Mouse (Mus musculus) heart, adult 9 months (tissue): ENCODE measurements around the gene Elavl4.

ENCODE experiments used
- DNase-seq, 2 experiments: peaks; one replicate each; pipeline ENCODE4 v3.0.0; 2022; ENCODE audit warnings: low spot score in 2 of 2

The Elavl4 gene

DNA sequence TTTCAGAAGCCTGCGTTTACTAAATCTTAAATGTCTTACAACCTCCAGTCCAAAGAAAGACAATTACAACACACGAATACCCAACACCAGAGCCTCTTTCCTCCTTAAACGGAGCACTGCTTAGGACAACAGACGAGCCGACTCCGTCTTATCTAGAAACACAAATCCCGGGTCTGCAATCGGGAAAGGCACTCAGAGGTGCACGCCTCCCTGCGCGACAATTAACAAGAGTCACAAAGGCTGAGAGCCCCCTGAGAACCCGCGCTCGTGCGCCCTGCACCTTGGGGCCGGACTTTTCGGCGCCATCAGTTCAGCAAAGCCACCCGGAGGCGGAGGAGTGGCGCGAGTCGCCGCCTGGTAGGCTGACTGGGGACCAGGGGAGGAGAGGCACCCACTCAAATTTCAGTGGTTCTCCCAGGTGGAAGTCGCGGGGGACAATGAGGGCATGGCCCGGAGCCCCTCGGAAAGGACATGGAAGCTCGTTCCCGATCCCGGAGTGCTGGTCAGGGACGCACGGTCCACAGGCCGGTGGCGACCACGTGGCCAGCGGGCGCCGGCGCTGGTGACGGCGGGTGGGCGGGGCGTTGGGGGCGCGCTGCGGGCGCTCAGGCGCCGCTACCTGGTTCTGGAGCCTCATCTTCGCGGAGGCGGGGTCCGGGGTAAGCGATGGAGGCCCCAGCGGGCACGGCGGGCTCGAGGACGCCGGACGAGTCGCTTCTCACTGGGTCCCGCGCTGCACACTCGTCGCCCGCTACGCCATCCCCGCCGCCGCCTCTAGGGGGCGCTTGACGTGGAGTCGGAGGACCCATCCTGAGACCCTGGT lies at the start of gene Elavl4:
Gene Elavl4 (minus strand): TSS at position 732 of the 823 bp plus-strand sequence.
- DNase-seq, result peak; percentile 1 to 7

DNA sequence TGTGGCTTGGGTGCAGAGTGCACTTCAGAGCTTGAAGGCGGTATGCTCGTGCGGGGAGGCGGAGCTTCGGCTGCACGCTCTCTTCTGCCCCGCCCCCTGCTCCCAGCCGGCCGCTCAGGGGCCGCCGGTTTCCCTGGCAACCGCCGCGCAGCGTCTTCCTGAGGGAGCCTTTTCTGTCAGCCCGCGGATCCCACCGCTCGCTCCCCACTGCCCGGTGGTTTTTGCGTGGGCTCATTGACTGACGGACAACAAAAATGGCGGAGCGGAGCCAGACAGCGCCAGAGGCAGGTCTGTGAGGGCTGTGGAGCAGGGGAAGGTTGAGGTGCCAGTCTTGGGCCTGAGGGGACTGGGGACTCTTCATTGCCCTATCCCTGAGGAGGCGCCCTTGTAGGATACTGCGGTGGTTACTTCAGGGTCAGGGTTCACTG lies 45.9 kb upstream of the Elavl4 start, which contains the start of gene Agbl4:
Gene Agbl4 (plus strand): TSS at position 44 of the 428 bp plus-strand sequence.
- peak; percentile 1 to 2 for DNase-seq

- no peak for DNase-seq
These were observed 44.5 kb upstream of the Elavl4 start for GRCm38 (mm10) chr4:110396221-110396620.

DNA sequence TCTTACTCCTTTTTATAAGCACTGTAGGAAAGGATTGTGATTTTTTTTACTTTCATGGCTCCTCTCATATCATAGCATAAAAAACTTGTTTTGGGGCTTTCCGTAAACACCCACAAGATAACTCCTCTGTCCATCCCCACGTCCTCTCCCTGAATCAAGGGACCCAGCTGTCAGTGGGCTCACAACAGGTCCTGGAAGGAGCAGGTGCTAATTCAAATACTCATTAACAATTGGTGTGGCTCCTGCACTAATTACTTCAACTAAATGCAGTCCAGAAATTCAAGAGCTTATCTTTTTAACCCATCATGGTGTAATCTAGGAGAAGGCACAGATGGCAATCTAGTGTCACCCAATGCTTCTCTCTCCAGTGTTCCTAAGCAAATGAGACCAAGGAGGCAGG lies 8.9 kb upstream of the Elavl4 start:
- DNase-seq, result no peak

GRCm38 (mm10) chr4:110352001-110352369 lies 276 bp upstream of the Elavl4 start:
- DNase-seq, result no peak

GRCm38 (mm10) chr4:110350856-110351177 lies 892 bp downstream of the Elavl4 start:
- no peak for DNase-seq

DNA sequence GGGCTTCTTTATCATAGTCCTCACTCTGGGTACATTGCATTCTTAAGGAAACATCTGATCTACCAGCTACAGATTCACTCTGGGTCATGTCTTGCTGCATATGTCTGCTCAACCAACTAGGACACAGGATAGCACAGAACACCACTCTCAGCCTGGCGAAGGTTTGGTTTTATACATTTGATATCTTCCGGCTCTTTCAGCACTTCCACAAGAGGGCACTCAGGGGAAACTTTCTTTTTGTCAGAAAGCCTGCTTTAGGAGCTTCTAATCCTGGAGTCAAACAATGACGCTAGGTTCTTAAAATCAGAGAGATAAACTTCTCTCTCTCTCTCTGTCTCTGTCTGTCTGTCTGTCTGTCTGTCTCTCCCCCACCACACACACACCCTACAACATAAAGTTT lies 27.8 kb downstream of the Elavl4 start:
- no peak for DNase-seq

- no peak for DNase-seq
These were observed 39.6 kb downstream of the Elavl4 start for GRCm38 (mm10) chr4:110312126-110312525.

GRCm38 (mm10) chr4:110306972-110307371 lies 44.7 kb downstream of the Elavl4 start:
- DNase-seq, result no peak

DNA sequence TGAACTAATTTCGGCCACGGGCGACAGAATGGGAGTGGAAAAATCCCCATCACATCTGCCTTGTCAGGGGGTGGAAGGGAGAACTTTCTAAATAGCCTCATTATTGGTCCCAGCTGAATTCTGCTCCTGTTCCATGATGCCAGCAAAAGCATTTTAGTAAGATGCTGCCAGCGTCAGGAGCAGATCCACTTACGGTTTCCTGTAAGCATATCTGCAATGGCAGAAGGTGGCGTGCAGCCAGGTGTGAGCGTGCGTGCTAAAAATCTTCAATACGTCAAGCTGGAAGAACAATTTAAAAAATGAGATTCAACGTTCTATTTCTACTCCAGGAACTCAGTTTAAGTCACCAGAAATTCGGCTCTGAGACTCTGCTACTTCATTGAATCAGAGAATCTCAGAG lies 45.1 kb downstream of the Elavl4 start:
- no peak for DNase-seq

DNA sequence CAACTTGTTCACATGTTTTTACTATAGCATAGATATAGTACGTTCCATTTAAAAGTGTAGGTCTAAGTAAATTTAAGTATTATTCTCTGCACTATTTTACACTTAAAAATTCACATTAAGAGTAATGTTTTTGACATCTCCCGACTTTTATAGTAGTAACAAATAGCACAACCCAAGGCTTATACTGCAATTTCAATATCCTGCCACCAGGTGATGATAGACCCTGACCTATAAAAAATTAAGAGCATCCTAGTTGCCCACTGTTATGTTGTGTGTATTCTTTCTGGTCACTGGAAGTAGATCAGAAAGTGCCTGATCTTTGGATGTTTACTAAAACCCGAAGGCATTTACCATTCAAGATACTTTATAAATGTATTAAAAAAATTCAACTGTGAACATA lies 55.9 kb downstream of the Elavl4 start:
- no peak for DNase-seq

- DNase-seq, result no peak
These were observed 58.5 kb downstream of the Elavl4 start for GRCm38 (mm10) chr4:110293238-110293637.

DNA sequence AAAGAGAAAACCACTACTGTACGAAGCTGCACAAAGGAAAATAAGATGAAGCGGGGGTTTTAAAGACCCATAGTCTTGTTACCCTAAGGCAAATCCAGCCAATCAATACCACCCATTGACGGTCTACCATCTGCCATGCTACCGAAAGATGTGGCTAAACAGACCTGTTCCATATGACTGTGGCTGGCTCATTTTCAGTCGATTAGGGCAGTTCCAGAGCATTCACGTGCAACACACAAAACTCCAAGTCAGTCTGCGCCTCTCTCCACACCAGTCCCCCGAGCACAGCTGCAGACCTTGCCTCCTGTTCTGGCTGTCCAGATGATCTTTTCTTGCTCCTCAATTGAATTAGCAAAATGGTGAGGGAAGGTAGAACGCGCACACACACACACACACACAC lies 59.2 kb downstream of the Elavl4 start:
- no peak for DNase-seq

DNA sequence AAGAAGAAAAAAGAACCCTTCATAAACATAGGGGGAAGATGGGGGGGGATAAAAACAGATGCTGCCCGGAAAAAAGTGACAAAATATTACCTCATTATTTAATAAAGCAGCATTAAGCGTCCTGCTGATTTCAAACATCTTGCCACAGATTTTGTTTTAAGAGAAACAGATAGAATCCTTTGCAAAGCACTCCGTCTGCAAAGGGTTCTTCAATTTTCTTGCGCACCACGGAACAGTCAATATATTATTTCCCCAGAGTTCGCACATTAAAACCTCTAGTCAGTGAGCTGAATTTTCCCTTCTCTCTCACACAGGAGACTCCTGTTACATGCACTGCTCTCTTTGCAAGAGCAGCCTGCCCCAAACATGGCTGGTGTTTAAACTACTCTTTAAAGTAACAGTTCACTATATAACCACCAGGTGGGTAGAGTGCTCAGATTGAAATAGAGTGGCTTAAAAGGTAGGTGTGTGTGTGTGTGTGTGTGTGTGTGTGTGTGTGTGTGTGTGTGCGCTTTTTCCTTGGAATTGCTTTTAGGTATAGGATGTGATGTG lies 61.1 kb downstream of the Elavl4 start:
- no peak for DNase-seq

GRCm38 (mm10) chr4:110290056-110290455 lies 61.7 kb downstream of the Elavl4 start:
- DNase-seq, result no peak

DNA sequence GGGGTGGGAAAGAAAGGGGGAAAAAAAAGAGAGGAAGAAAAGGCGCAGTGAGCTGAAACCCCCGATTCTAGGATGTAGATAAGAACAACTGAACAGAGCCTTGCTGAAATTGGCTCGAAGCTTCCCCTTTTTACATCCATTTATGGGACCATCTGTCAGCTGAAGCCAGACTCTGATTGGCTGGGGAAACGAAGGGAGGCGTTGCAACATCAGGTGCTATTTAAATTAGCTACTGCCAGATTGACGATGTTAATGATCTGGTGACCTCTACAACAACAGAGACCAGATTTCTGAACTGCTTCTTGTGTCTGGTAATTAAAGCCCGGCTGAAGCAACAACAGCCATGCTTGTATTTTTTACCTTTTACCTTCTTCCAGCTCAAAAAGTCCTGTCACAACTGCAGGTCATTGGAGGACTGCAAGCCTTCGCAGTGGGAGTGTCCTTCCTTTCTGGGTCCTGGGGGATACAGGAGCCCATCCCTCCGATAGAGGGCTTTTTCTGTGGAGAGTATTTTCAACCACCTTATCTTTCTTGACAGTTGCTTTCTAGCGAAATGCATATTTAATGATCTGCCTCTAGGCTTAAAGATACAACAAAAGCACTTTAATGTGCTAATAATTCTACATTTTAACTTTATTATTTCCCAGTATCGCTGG lies 64.2 kb downstream of the Elavl4 start:
- DNase-seq, result peak in 1 of 2 experiments; percentile 2

DNA sequence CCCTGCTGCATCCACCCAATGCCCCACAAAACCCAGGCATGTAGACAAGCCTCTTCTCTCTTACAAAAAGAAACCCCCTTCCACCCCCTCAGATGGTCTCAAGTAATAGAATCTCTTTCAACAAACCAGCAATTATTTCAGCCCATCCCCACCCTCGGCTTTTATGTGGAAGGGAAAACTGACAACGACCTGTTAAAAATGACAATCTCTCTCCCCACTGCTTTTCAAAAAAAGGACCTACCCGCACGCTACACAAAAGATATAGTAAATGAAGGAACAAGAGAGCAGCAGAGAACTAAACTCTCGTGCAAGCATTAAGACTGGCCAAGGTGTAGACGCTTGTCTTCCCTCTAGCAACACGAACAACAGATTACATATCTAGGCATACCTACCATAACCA lies 64.9 kb downstream of the Elavl4 start:
- DNase-seq, result no peak

DNA sequence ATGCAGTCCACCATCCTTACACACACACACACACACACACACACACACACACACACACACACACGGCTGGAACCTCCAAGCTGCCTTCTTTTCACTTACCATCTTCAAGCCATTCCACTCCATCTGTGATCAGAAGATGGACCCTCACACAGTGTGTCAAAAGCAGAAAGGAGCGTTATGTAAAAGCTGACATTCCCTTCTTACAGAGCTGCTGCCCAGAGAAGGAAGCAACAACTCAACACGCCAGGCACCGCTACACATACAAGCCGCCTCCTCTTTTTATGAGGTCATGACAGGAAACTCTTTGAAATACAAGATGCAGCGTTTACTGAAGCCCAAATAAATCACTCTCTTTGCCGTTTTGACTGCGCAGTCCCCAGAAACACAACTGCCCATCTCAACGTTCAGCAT lies 65.3 kb downstream of the Elavl4 start:
- DNase-seq, result no peak

GRCm38 (mm10) chr4:110285346-110286330 lies 66.1 kb downstream of the Elavl4 start:
- no peak for DNase-seq

GRCm38 (mm10) chr4:110284446-110284845 lies 67.3 kb downstream of the Elavl4 start:
- DNase-seq, result no peak

DNA sequence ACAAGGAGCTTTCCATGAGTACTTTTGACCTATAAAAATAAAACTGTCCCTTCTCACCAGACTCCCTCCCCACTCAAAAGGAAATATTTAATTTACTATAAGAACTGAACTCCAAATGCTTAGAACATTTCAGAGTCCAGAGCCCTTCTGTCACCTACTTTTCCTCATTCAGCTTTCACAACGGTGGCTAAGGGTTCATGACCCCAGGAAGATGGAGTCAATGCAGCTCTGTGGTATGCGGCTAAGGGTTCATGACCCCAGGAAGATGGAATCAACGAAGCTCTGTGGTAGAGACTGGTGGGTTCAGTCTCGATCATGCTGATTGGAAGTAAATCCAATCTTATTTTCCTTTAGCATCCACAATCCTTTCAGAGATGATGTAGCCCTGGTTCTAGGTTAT lies 81.7 kb downstream of the Elavl4 start:
- no peak for DNase-seq
